Comparison of ENCODE assay signal across 27 mouse cellular contexts in the genomic region with DNA sequence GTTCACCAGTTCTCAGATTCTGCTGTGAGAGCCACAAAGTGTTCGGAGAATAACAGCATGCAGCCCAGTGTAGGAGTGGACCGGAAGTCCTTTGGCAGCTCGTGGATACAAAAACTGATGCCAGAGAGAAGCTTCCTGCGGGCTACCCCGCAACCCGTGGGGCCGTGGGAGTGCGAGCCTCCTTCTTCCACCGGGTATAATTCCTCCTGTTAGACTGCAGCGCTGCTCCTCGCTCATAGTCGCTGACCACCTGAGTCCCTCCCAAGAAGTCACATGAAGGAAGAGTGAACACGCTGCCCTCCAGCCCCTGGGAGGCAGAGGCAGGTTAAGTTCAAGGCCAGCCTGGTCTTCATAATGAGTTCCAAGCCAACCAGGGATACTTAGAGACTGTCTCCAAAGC. TPM values are rescaled to one million over a fixed set of nuclear protein-coding genes. Genes with fewer than 3 reads are reported as not detected.
DNase-seq lines count a peak whose midpoint lies in the region; ATAC-seq and TF ChIP-seq lines count a peak whose summit lies in the region.
"Had no signal": no experiment of that assay in that cellular context is flagged by ENCODE, and none has a peak within 500 bp of the region (broad histone marks: within the 10 kb centered on the region; RNA-seq: fewer than 3 reads in every experiment).

No protein-coding gene starts in this region.

- no peak overlapping the region for H3K9ac ChIP-seq in forebrain, postnatal 0 days
- H3K9ac ChIP-seq: heart, embryonic 13.5 days; hindbrain, embryonic 13.5 days; intestine, embryonic 15.5 days had no signal

- no peak overlapping the region for H3K4me3 ChIP-seq in forebrain, embryonic 10.5 days
- H3K4me3 ChIP-seq in forebrain, postnatal 0 days (ENCODE audit: low read depth, low read length): no peak overlapping the region
- H3K4me3 ChIP-seq in heart, embryonic 10.5 days: no peak overlapping the region
- H3K4me3 ChIP-seq in testis, adult 2 months (ENCODE audit: control insufficient read depth, low read depth, low read length): peak overlapping the region; percentile 1; the same call in 1 of the 2 replicates
- H3K4me3 ChIP-seq: gastrocnemius, adult 2 months; heart, embryonic 13.5 days; hindbrain, embryonic 10.5 days; hindbrain, embryonic 13.5 days; intestine, embryonic 15.5 days had no signal

- no peak for ATAC-seq in forebrain, postnatal 0 days
- ATAC-seq in megakaryocyte-erythroid progenitor cell, adult 5-6 weeks (replicated peaks; ENCODE audit: low FRiP score, low TSS enrichment, poor library complexity, severe bottlenecking): no peak
- ATAC-seq: forebrain, embryonic 14.5 days; hindbrain, embryonic 16.5 days; intestine, embryonic 15.5 days; Patski had no signal

- no peak for TF ChIP-seq CTCF in forebrain, postnatal 0 days (IDR thresholded peaks at IDR 0.05; ENCODE audit: low read depth)
- no peak for TF ChIP-seq CTCF in testis, adult 2 months (IDR thresholded peaks at IDR 0.05; ENCODE audit: control insufficient read depth, insufficient read depth, insufficient replicate concordance, low read depth, low read length)

- peaks cover 55% of the 10 kb centered on the region for H3K4me1 ChIP-seq in forebrain, embryonic 10.5 days
- no peaks in the 10 kb centered on the region for H3K4me1 ChIP-seq in forebrain, postnatal 0 days (ENCODE audit: insufficient read depth)
- H3K4me1 ChIP-seq in heart, embryonic 10.5 days: 0 out of 2 replicates have a peak, but pooled peaks cover 2% of the 10 kb centered on the region
- peaks cover 4% of the 10 kb centered on the region; the same call in 1 of the 2 replicates for H3K4me1 ChIP-seq in testis, adult 2 months (ENCODE audit: control insufficient read depth, insufficient read depth, low read length)
- H3K4me1 ChIP-seq: heart, embryonic 13.5 days; intestine, embryonic 15.5 days had no signal

- intact Hi-C loops in heart, postnatal 14 days (cut with DNase I): no loop called here

- no peak overlapping the region for H3K4me2 ChIP-seq in forebrain, postnatal 0 days (ENCODE audit: low read depth)
- H3K4me2 ChIP-seq: heart, embryonic 13.5 days; hindbrain, embryonic 13.5 days; intestine, embryonic 15.5 days had no signal

- peaks cover 31% of the 10 kb centered on the region for H3K27me3 ChIP-seq in forebrain, embryonic 10.5 days (ENCODE audit: poor library complexity, severe bottlenecking)
- H3K27me3 ChIP-seq in forebrain, postnatal 0 days (ENCODE audit: insufficient read depth, low read length): no peaks in the 10 kb centered on the region
- H3K27me3 ChIP-seq in heart, embryonic 10.5 days (ENCODE audit: insufficient read depth, poor library complexity, severe bottlenecking): no peaks in the 10 kb centered on the region
- no peaks in the 10 kb centered on the region for H3K27me3 ChIP-seq in testis, adult 2 months (ENCODE audit: control insufficient read depth, insufficient read depth, low read length)
- H3K27me3 ChIP-seq: CH12.LX; intestine, embryonic 15.5 days; Patski had no signal

- 0 out of 2 replicates have a peak, but pooled peaks cover 5% of the 10 kb centered on the region for H3K9me3 ChIP-seq in forebrain, embryonic 10.5 days
- no peaks in the 10 kb centered on the region for H3K9me3 ChIP-seq in forebrain, postnatal 0 days (ENCODE audit: low read length)
- H3K9me3 ChIP-seq in heart, embryonic 10.5 days: no peaks in the 10 kb centered on the region
- H3K9me3 ChIP-seq: heart, embryonic 13.5 days; hindbrain, embryonic 10.5 days; hindbrain, embryonic 13.5 days; intestine, embryonic 15.5 days had no signal

- H3K36me3 ChIP-seq in forebrain, embryonic 10.5 days (replicated peaks): no peaks in the 10 kb centered on the region
- no peaks in the 10 kb centered on the region for H3K36me3 ChIP-seq in forebrain, postnatal 0 days (ENCODE audit: insufficient read depth)
- H3K36me3 ChIP-seq in heart, embryonic 10.5 days: no peaks in the 10 kb centered on the region
- H3K36me3 ChIP-seq in testis, adult 2 months (ENCODE audit: control insufficient read depth, insufficient read depth, low read length): no peaks in the 10 kb centered on the region
- H3K36me3 ChIP-seq: G1E; heart, embryonic 13.5 days; hindbrain, embryonic 10.5 days; hindbrain, embryonic 13.5 days; intestine, embryonic 15.5 days had no signal

- DNase-seq in forebrain, embryonic 10.5 days (ENCODE audit: extremely low spot score, low spot score): no peak
- no peak for DNase-seq in forebrain, postnatal 0 days
- peak; percentile 57 for DNase-seq in heart, embryonic 10.5 days (ENCODE audit: low spot score)
- no peak for DNase-seq in heart, postnatal 14 days
- DNase-seq in testis, postnatal 14 days (ENCODE audit: low spot score): no peak
- DNase-seq in layer of hippocampus, postnatal 25 days (ENCODE audit: extremely low spot score in 1 of 2, low spot score in 1 of 2): no peak
- DNase-seq: adrenal gland, postnatal 14 days; B cell, adult 2 months; cerebellum, adult 11-12 months; cerebellum, adult 8-10 months; cerebellum, postnatal 10 days; cerebellum, postnatal 36 days; embryo, embryonic 11 days; gastrocnemius, adult 2 months; gastrocnemius, postnatal 14 days; heart, adult 18-20 months had no signal

- peak overlapping the region; percentile 73 for H3K27ac ChIP-seq in forebrain, embryonic 10.5 days
- H3K27ac ChIP-seq in forebrain, postnatal 0 days (ENCODE audit: low read depth, low read length): no peak overlapping the region
- no peak overlapping the region for H3K27ac ChIP-seq in heart, embryonic 10.5 days
- H3K27ac ChIP-seq in testis, adult 2 months (ENCODE audit: control insufficient read depth, insufficient read depth, low read depth, low read length): no peak overlapping the region
- H3K27ac ChIP-seq: gastrocnemius, adult 2 months; heart, embryonic 13.5 days; hindbrain, embryonic 13.5 days; intestine, embryonic 15.5 days had no signal

- TF ChIP-seq POLR2A in testis, adult 2 months (IDR thresholded peaks at IDR 0.05; ENCODE audit: control insufficient read depth, low read depth, low read length): no peak

- WGBS in forebrain, embryonic 10.5 days: 57% methylated on average over 13 of the region's 13 CpGs
- 54% methylated on average over 13 of the region's 13 CpGs for WGBS in forebrain, postnatal 0 days
- WGBS in heart, embryonic 10.5 days: 58% methylated on average over 13 of the region's 13 CpGs

RNA-seq across cellular contexts. Expression of a gene that starts 45.4 kb away (rescaled TPM):
- polyA plus RNA-seq in forebrain, embryonic 10.5 days (2016; fragmentation: Nextera tagmentation; extraction: Ambion mirVana): 72.6 and 72.7 TPM in 2 replicates
- total RNA-seq in forebrain, postnatal 0 days (2014; rRNA removed): 23.5 and 40.9 TPM in 2 replicates
- 22.4 and 23.1 TPM in 2 replicates for polyA plus RNA-seq in forebrain, postnatal 0 days (2015; fragmentation: Nextera tagmentation; extraction: Ambion mirVana)
- 27.4 and 71.7 TPM in 2 replicates for polyA plus RNA-seq in heart, embryonic 10.5 days (2016; fragmentation: Nextera tagmentation; extraction: Ambion mirVana)
- total RNA-seq in heart, postnatal 14 days (2021): 10 to 100 TPM; 56.7 to 60.4 TPM
- 2.5 and 6.9 TPM in 2 replicates for polyA plus RNA-seq in testis, adult 2 months (2012; rRNA removed)
- total RNA-seq in megakaryocyte-erythroid progenitor cell, adult 5-6 weeks (2014; fragmentation: Nextera tagmentation): not detected in 2 replicates
- total RNA-seq in megakaryocyte-erythroid progenitor cell, adult 5-6 weeks (2017): not detected in 2 replicates
- total RNA-seq in layer of hippocampus, postnatal 25 days (2021): 10 to 100 TPM; 12.3 to 13.7 TPM
- total RNA-seq: CH12.LX, G1E had no signal
- polyA plus RNA-seq: G1E had no signal

Comparison
In these comparisons a context has a peak if more than half of its experiments do, and no peak if none do; other contexts are left out.
1. RNA of a gene that starts 45.4 kb away (total RNA-seq): 56.7 to 60.4 TPM in heart, postnatal 14 days, 23.5 to 40.9 TPM in forebrain, postnatal 0 days and 12.3 to 13.7 TPM in layer of hippocampus, postnatal 25 days; not detected in megakaryocyte-erythroid progenitor cell, adult 5-6 weeks; every median in the first group is over 10 times any median in the second.